Mouse (Mus musculus) midbrain, embryonic 12.5 days (tissue): ENCODE results near the gene Fstl1. TPM values are rescaled to one million over a fixed set of nuclear protein-coding genes. Genes with fewer than 3 reads are reported as not detected.

Source experiments
- ATAC-seq: fragments of 200-750 bp; cut with Nextera tagmentation; 2 replicates; pipeline ENCODE4 v1.8.0; 2017; ENCODE audit warnings: low read depth, moderate TSS enrichment, moderate library complexity; ENCODE audit not compliant: low FRiP score
- H3K27ac ChIP-seq: fragments of 300-500 bp; sonication (generic); replicated peaks from 2 replicates; pipeline ENCODE4 v1.5.1; 2016; ENCODE audit warnings: mild to moderate bottlenecking
- H3K27me3 ChIP-seq: fragments of 300-500 bp; sonication (generic); 2 replicates; pipeline ENCODE4 v1.6.1; 2016; ENCODE audit warnings: mild to moderate bottlenecking
- H3K36me3 ChIP-seq: fragments of 300-500 bp; sonication (generic); 2 replicates; pipeline ENCODE4 v1.6.1; 2016
- H3K4me1 ChIP-seq: fragments of 300-500 bp; sonication (generic); 2 replicates; pipeline ENCODE4 v1.6.1; 2016
- H3K4me2 ChIP-seq: fragments of 300-500 bp; sonication (generic); replicated peaks from 2 replicates; pipeline ENCODE4 v1.6.1; 2016; ENCODE audit warnings: mild to moderate bottlenecking, moderate library complexity
- H3K4me3 ChIP-seq: fragments of 300-500 bp; sonication (generic); 2 replicates; pipeline ENCODE4 v1.5.1; 2016; ENCODE audit warnings: mild to moderate bottlenecking
- H3K9ac ChIP-seq: fragments of 300-500 bp; sonication (generic); replicated peaks from 2 replicates; pipeline ENCODE4 v1.6.1; 2016; ENCODE audit warnings: mild to moderate bottlenecking, moderate library complexity
- H3K9me3 ChIP-seq: fragments of 300-500 bp; sonication (generic); 2 replicates; pipeline ENCODE4 v1.6.1; 2016; ENCODE audit warnings: mild to moderate bottlenecking
- WGBS: fragments of 180-500 bp; shearing (Covaris S2); methylation state at CpG from one replicate; pipeline ENCODE4 v1.1.7; 2016; 5-methylcytosine and 5-hydroxymethylcytosine counted together
- polyA plus RNA-seq: library from polyadenylated mRNA; unstranded; fragments of >200 nt; fragmentation: Nextera tagmentation; extraction: Ambion mirVana; gene quantifications from 2 replicates; pipeline ENCODE4 v1.2.1, GENCODE M21; 2016

The Fstl1 gene
- polyA plus RNA-seq, 1 experiment from 2014 or later, result 215 TPM

GRCm38 (mm10) chr16:37789015-37789381 is 12.3 kb downstream of the Fstl1 start:
- H3K4me2 ChIP-seq, result no peak overlapping the region
- peaks cover 43% of the 10 kb centered on the region for H3K4me1 ChIP-seq
- no peaks in the 10 kb centered on the region for H3K9me3 ChIP-seq

DNA sequence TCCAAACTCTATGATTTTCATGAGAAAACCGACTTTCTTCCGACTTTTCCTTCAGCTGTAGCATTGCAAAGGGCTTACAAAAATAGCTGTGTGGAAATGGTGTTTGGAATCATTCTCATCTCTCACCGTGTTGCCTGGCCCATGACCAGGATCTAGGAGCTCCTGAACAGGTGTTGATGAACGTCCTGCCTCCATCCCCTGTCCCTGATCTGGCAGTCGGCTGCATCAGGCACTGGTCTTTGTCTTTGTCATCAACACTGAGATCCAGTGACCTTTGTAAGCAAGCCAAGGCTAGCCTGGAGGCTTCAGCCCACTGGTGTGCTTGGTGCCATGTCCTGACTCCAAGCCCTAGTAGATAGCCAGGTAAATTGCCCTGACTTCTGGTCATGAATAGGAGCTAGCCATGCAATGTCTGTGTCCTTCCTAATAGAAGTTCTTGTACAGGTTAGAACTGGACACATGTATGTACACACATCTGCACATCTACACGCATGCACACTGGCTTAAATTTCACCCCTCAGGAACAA is 12.8 kb downstream of the Fstl1 start:
- Histone ChIP-seq H3K36me3 (no peaks in the 10 kb centered on the region), H3K4me1 (peaks cover 43% of the 10 kb centered on the region), H3K27me3 (peaks cover 24% of the 10 kb centered on the region; the same call in 1 of the 2 replicates), H3K4me3 (no peak overlapping the region), H3K27ac (peak overlapping the region; percentile 81; the same call in 1 of the 2 replicates), H3K9ac (no peak overlapping the region), H3K9me3 (no peaks in the 10 kb centered on the region), H3K4me2 (no peak overlapping the region)
- WGBS, result 86% methylated on average over 6 of the region's 6 CpGs
- no peak for ATAC-seq

More at GRCm38 (mm10) chr16:37789015-37789381, 12.3 kb downstream of the Fstl1 start:
- no peak for ATAC-seq
- H3K27ac ChIP-seq, result peak overlapping the region; percentile 81
- WGBS, result 76% methylated on average over 6 of the region's 6 CpGs
- no peak overlapping the region for H3K4me3 ChIP-seq
- no peak overlapping the region for H3K9ac ChIP-seq
- peaks cover 24% of the 10 kb centered on the region; the same call in 1 of the 2 replicates for H3K27me3 ChIP-seq
- no peaks in the 10 kb centered on the region; the same call in 1 of the 2 replicates for H3K36me3 ChIP-seq

GRCm38 (mm10) chr16:37790008-37790780 is 13.5 kb downstream of the Fstl1 start:
- peaks cover 24% of the 10 kb centered on the region; the same call in 1 of the 2 replicates for H3K27me3 ChIP-seq
- H3K9ac ChIP-seq, result no peak overlapping the region
- H3K4me2 ChIP-seq, result no peak overlapping the region
- ATAC-seq, result no peak
- H3K36me3 ChIP-seq, result no peaks in the 10 kb centered on the region
- H3K4me3 ChIP-seq, result no peak overlapping the region
- H3K27ac ChIP-seq, result no peak overlapping the region
- WGBS, result 81% methylated on average over 12 of the region's 12 CpGs
- H3K9me3 ChIP-seq, result no peaks in the 10 kb centered on the region
- peaks cover 43% of the 10 kb centered on the region for H3K4me1 ChIP-seq

DNA sequence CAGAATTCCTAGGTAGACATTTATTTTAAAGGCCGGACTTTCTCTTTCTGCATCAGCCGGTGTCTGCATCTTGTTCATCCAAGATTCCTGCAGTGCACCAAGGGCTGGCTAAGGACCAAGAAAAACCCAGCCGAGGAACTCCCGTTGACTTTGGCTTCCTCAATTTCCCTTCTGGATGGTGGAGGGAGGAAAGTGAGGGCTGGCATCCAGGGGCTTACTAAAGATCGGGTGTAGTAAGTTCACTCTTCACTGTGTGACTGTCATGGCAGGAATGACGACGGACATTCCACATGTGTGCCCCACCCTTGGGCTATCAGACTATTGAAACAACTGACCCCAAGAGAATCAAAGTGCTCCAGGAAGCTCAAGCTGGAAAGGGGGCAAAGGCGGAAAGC is 14.1 kb downstream of the Fstl1 start:
- WGBS, result 83% methylated on average over 8 of the region's 8 CpGs
- H3K27ac ChIP-seq, result no peak overlapping the region
- no peak overlapping the region for H3K4me3 ChIP-seq
- H3K36me3 ChIP-seq, result no peaks in the 10 kb centered on the region
- no peaks in the 10 kb centered on the region for H3K9me3 ChIP-seq
- H3K4me2 ChIP-seq, result no peak overlapping the region
- peaks cover 22% of the 10 kb centered on the region; the same call in 1 of the 2 replicates for H3K27me3 ChIP-seq
- no peak for ATAC-seq
- H3K4me1 ChIP-seq, result peaks cover 41% of the 10 kb centered on the region
- H3K9ac ChIP-seq, result no peak overlapping the region

DNA sequence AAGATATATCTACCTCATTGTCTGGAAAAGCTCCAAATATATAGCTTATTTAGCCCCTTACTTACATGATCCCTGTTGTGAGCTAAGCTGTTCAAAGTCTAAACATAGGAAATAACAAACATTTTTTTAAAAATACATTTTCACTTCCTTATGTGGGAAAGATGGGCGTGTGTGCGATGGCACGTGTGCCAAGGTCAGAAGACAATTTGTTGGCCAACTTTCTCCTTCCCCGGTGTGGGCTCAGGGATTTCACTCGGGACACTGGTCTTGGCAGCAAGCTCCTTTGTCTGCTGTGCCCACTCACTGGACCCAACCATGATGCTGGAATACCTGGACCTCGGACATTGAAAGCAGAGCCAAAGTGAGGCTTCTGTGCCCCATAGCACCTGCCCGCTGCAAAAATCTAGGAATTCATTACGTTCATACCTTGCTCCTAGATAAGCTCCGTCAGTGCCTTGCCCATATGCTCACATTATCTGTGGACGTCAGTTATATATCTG is 19.0 kb downstream of the Fstl1 start:
- 93% methylated on average over 10 of the region's 10 CpGs for whole genome bisulfite sequencing
- H3K9me3 ChIP-seq, result no peaks in the 10 kb centered on the region
- no peak overlapping the region for H3K27ac ChIP-seq
- no peak overlapping the region for H3K4me3 ChIP-seq
- no peak for ATAC-seq
- no peaks in the 10 kb centered on the region for H3K4me1 ChIP-seq
- no peak overlapping the region for H3K4me2 ChIP-seq
- no peak overlapping the region for H3K9ac ChIP-seq
- 0 out of 2 replicates have a peak, but pooled peaks cover 6% of the 10 kb centered on the region for H3K36me3 ChIP-seq
- H3K27me3 ChIP-seq, result no peaks in the 10 kb centered on the region

DNA sequence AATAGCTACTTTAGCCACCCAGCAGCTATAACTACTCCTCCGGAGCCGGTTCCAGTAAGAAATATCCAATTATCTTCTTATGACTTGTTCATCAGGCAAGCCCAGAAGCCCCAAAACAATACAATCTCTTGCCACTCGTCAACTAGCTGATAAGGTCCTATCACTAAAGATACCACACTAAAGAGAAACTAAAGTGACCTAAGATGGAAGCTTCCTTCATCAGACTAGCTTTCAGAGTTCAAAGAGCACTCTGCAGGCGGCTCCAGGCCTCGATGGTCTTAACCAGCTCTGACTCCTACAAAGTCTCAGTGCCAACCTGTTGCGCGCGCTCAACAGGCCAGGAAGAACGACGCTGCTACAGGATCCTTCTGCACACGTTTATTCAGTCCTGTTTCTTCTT is 19.6 kb downstream of the Fstl1 start:
- Histone ChIP-seq H3K27ac (no peak overlapping the region), H3K4me2 (no peak overlapping the region), H3K27me3 (no peaks in the 10 kb centered on the region), H3K36me3 (0 out of 2 replicates have a peak, but pooled peaks cover 6% of the 10 kb centered on the region), H3K9me3 (no peaks in the 10 kb centered on the region), H3K9ac (no peak overlapping the region), H3K4me1 (no peaks in the 10 kb centered on the region), H3K4me3 (no peak overlapping the region)
- WGBS, result 99% methylated on average over 11 of the region's 11 CpGs
- no peak for ATAC-seq

GRCm38 (mm10) chr16:37801097-37801496 is 24.4 kb downstream of the Fstl1 start:
- Histone ChIP-seq H3K27ac (no peak overlapping the region), H3K9me3 (0 out of 2 replicates have a peak, but pooled peaks cover 11% of the 10 kb centered on the region), H3K4me1 (peaks cover 9% of the 10 kb centered on the region), H3K9ac (no peak overlapping the region), H3K27me3 (no peaks in the 10 kb centered on the region), H3K4me3 (no peak overlapping the region), H3K4me2 (no peak overlapping the region), H3K36me3 (peaks cover 21% of the 10 kb centered on the region; the same call in 1 of the 2 replicates)
- ATAC-seq, result no peak
- WGBS, result 85% methylated on average over 2 of the region's 2 CpGs

DNA sequence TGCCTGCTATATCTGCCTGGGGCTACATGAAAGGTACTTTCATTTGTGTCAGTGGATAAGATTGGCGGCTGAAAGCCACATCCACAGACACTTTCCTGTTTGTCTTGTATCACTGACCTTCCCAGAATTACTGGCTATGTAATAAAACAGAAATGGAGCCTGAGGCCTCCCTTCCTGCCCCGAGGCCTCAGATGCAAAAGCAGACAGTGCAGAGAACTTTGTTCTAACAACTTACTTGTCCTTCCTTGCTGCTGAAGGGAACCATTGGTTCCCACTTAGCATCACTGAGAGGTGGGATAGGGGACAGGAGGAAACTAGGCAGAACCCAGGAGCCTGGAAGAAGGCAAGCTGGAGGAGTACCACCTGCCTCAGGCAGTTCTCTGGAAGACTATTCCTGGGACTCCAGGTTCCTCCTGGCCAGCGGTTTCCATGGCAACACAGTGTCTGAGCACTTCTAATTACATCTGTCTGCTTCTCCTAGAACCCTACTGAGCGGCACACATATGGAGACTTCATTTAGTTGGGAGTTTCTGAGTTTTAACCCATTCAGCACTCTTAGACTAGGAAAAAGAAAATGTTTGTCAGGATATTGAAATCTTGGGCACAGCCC is 26.1 kb downstream of the Fstl1 start:
- Histone ChIP-seq H3K27ac (peak overlapping the region; percentile 25; the same call in 1 of the 2 replicates), H3K27me3 (no peaks in the 10 kb centered on the region), H3K9me3 (0 out of 2 replicates have a peak, but pooled peaks cover 11% of the 10 kb centered on the region), H3K4me2 (no peak overlapping the region), H3K9ac (no peak overlapping the region), H3K4me3 (no peak overlapping the region), H3K36me3 (peaks cover 21% of the 10 kb centered on the region; the same call in 1 of the 2 replicates), H3K4me1 (peaks cover 9% of the 10 kb centered on the region)
- no peak for ATAC-seq
- 60% methylated on average over 4 of the region's 4 CpGs for WGBS

- H3K27me3 ChIP-seq, result no peaks in the 10 kb centered on the region
- no peak overlapping the region for H3K4me2 ChIP-seq
- no peak overlapping the region for H3K27ac ChIP-seq
- H3K4me1 ChIP-seq, result peaks cover 9% of the 10 kb centered on the region
- WGBS, result 95% methylated on average over 9 of the region's 9 CpGs
- H3K9me3 ChIP-seq, result 0 out of 2 replicates have a peak, but pooled peaks cover 11% of the 10 kb centered on the region
- H3K36me3 ChIP-seq, result peaks cover 21% of the 10 kb centered on the region; the same call in 1 of the 2 replicates
- no peak overlapping the region for H3K9ac ChIP-seq
- H3K4me3 ChIP-seq, result no peak overlapping the region
- ATAC-seq, result no peak
Observed at GRCm38 (mm10) chr16:37803387-37803950, 26.8 kb downstream of the Fstl1 start.

DNA sequence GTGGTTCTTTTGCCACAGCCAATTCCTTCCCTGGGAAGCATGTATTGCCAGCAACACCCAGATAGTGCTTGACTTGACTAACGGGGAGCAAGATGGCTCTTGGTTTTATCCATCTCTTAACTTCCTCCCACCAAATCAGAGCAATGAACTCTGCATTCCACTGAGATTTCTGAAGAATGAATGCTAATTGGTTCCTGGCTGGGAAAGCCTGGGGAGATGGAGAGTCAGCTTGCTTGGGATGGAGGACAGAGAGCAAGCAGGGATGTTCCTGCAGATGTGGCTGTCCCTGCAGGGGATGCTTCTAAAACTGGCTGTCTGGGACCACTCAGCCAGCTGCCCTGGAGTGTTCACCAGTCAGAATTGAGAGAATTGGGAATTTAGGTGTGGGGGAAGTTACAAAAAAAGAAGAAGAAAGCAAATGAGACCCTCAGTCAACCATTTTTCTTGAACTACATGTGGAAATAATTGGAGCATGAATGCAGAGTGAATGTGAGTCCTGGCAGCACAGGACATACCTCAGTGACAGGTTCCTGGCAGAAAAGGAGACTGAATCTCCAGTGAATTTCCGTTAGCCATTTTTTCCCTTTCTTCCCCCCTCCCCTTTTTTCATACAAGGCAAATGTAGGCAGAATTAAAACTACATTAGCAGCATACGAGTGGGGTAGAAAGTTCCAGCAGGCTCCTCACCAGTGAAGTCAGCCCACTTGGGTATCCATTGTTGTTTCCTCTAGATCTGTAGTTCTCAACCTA is 29.2 kb downstream of the Fstl1 start:
- H3K27ac ChIP-seq, result no peak overlapping the region
- H3K4me1 ChIP-seq, result peaks cover 18% of the 10 kb centered on the region
- peaks cover 15% of the 10 kb centered on the region; the same call in 1 of the 2 replicates for H3K36me3 ChIP-seq
- no peak overlapping the region for H3K4me2 ChIP-seq
- H3K9me3 ChIP-seq, result 0 out of 2 replicates have a peak, but pooled peaks cover 11% of the 10 kb centered on the region
- WGBS, result 87% methylated on average over 3 of the region's 3 CpGs
- no peak for ATAC-seq
- no peak overlapping the region for H3K4me3 ChIP-seq
- no peaks in the 10 kb centered on the region for H3K27me3 ChIP-seq
- H3K9ac ChIP-seq, result no peak overlapping the region

DNA sequence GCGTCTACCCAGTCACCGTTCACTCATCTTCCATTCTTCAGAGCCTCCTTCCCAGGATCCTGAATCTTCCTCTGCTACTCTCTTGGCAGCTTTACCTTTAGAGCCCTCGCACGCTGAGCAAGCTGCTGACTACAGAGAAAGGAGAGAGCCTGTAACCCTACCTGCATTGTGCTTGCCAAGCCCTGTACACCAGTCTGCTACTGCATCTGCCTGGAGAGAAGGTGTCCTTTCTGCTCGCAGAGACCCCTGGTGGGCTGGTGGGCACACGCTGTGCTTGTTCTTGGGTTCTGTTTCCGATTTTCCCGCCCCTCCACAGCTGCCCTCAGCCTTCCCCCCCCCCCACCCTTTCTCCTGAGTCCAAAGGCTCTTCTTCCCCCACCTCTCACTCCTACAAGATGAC is 30.6 kb downstream of the Fstl1 start:
- Histone ChIP-seq H3K4me1 (peaks cover 19% of the 10 kb centered on the region), H3K9ac (no peak overlapping the region), H3K4me2 (no peak overlapping the region), H3K36me3 (peaks cover 15% of the 10 kb centered on the region; the same call in 1 of the 2 replicates), H3K27me3 (no peaks in the 10 kb centered on the region), H3K9me3 (0 out of 2 replicates have a peak, but pooled peaks cover 11% of the 10 kb centered on the region), H3K4me3 (no peak overlapping the region), H3K27ac (no peak overlapping the region)
- 85% methylated on average over 8 of the region's 8 CpGs for WGBS
- no peak for ATAC-seq
